Mouse (Mus musculus) CH12.LX (cell line): ENCODE measurements around the gene Gm609. TPM values are rescaled to one million over a fixed set of nuclear protein-coding genes. Genes with fewer than 3 reads are reported as not detected.

Source experiments
- DNase-seq: peaks from one replicate; pipeline ENCODE4 v3.0.0-alpha.2; 2013; ENCODE audit errors: extremely low read depth
- H3K27ac ChIP-seq: 2 replicates; pipeline ENCODE4 v1.5.1; 2012; ENCODE audit warnings: low read depth, mild to moderate bottlenecking, control low read depth, moderate library complexity; ENCODE audit not compliant: insufficient read depth
- H3K27me3 ChIP-seq: replicated peaks from 2 replicates; pipeline ENCODE3; 2012; ENCODE audit warnings: inconsistent platforms
- H3K36me3 ChIP-seq, 2 experiments: replicated peaks in 1 of 2; 2 replicates each; pipeline versions ENCODE3 to v1.6.1; 2012; ENCODE audit warnings: inconsistent platforms in 1 of 2, low read length in 1 of 2, mild to moderate bottlenecking in 1 of 2, mixed read lengths in 1 of 2, moderate library complexity in 1 of 2; ENCODE audit not compliant: control insufficient read depth in 1 of 2, insufficient read depth in 1 of 2
- H3K4me1 ChIP-seq, 2 experiments: 2 replicates each; pipeline ENCODE4 v1.6.1; 2012; ENCODE audit warnings: inconsistent platforms in 1 of 2, moderate library complexity in 1 of 2; ENCODE audit not compliant: insufficient read depth in 2 of 2, control insufficient read depth in 1 of 2
- H3K4me2 ChIP-seq: 2 replicates; pipeline ENCODE4 v1.6.1; 2012; ENCODE audit warnings: low read depth, mild to moderate bottlenecking, control low read depth; ENCODE audit not compliant: poor library complexity, insufficient read depth, severe bottlenecking
- H3K4me3 ChIP-seq, 3 experiments: fragments of 150-350 bp in 1 of 3; sonication (generic) in 1 of 3; replicated peaks in 1 of 3; 2 replicates each; pipeline versions ENCODE3 to v1.5.1; 2011 to 2012; ENCODE audit warnings: low read depth in 2 of 3, low read length in 2 of 3, mild to moderate bottlenecking in 2 of 3, moderate library complexity in 2 of 3, control low read depth in 1 of 3, improper control_type of control experiment in 1 of 3, inconsistent platforms in 1 of 3, mixed read lengths in 1 of 3; ENCODE audit not compliant: poor library complexity in 1 of 3
- H3K79me2 ChIP-seq: replicated peaks from 2 replicates; pipeline ENCODE4 v1.6.1; 2012; ENCODE audit warnings: mild to moderate bottlenecking, moderate library complexity; ENCODE audit not compliant: control insufficient read depth, poor library complexity, insufficient read depth, severe bottlenecking; ENCODE audit errors: extremely low read depth
- H3K9ac ChIP-seq: 2 replicates; pipeline ENCODE4 v1.6.1; 2012; ENCODE audit warnings: low read depth, mild to moderate bottlenecking, control low read depth, moderate library complexity; ENCODE audit not compliant: insufficient read depth
- H3K9me3 ChIP-seq: replicated peaks from 2 replicates; pipeline ENCODE3; 2012; ENCODE audit warnings: low read length, inconsistent platforms, mixed read lengths
- CTCF ChIP-seq, 2 experiments: IDR thresholded peaks in 1 of 2; conservative IDR thresholded peaks in 1 of 2; 2 replicates each; pipeline ENCODE4 v1.5.1; 2011 to 2012; ENCODE audit warnings: low read depth in 2 of 2, low read length in 2 of 2, improper control_type of control experiment in 1 of 2, inconsistent platforms in 1 of 2, mild to moderate bottlenecking in 1 of 2, moderate library complexity in 1 of 2
- ELF1 ChIP-seq: IDR thresholded peaks from 2 replicates; pipeline ENCODE4 v1.6.1; 2014; ENCODE audit warnings: low read depth, mild to moderate bottlenecking, inconsistent platforms, low read length, improper control_type of control experiment
- HCFC1 ChIP-seq: IDR thresholded peaks from 2 replicates; pipeline ENCODE4 v1.6.1; 2012; ENCODE audit warnings: low read depth, mild to moderate bottlenecking, inconsistent platforms, low read length, improper control_type of control experiment
- IRF4 ChIP-seq: IDR thresholded peaks from 2 replicates; pipeline ENCODE4 v1.6.1; 2014; ENCODE audit warnings: low read depth, mild to moderate bottlenecking, inconsistent platforms, low read length, improper control_type of control experiment
- JUN ChIP-seq: IDR thresholded peaks from 2 replicates; pipeline ENCODE4 v1.6.1; 2011; ENCODE audit warnings: low read depth, mild to moderate bottlenecking, low read length, improper control_type of control experiment, moderate library complexity; ENCODE audit not compliant: insufficient read depth
- JUND ChIP-seq: conservative IDR thresholded peaks from 2 replicates; pipeline ENCODE4 v1.6.1; 2011; ENCODE audit warnings: low read depth, low read length, improper control_type of control experiment
- KAT2A ChIP-seq: IDR thresholded peaks from 2 replicates; pipeline ENCODE4 v1.6.1; 2012; ENCODE audit warnings: low read length, improper control_type of control experiment, inconsistent platforms; ENCODE audit not compliant: insufficient replicate concordance
- MAFK ChIP-seq: IDR thresholded peaks from 2 replicates; pipeline ENCODE4 v1.6.1; 2011; ENCODE audit warnings: low read length, improper control_type of control experiment; ENCODE audit not compliant: insufficient replicate concordance
- MEF2A ChIP-seq: IDR thresholded peaks from 2 replicates; pipeline ENCODE4 v1.6.1; 2014; ENCODE audit warnings: low read depth, mild to moderate bottlenecking, inconsistent platforms, low read length, improper control_type of control experiment, borderline replicate concordance
- MYC ChIP-seq: IDR thresholded peaks from 2 replicates; pipeline ENCODE4 v1.6.1; 2011; ENCODE audit warnings: low read depth, mild to moderate bottlenecking, improper control_type of control experiment, low read length
- NELFE ChIP-seq: IDR thresholded peaks from 2 replicates; pipeline ENCODE4 v1.6.1; 2011; ENCODE audit warnings: low read depth, low read length, improper control_type of control experiment
- NRF1 ChIP-seq: IDR thresholded peaks from 2 replicates; pipeline ENCODE4 v1.6.1; 2014; ENCODE audit warnings: low read depth, mild to moderate bottlenecking, inconsistent platforms, low read length, improper control_type of control experiment, moderate library complexity
- PAX5 ChIP-seq: IDR thresholded peaks from 2 replicates; pipeline ENCODE4 v1.6.1; 2012; ENCODE audit warnings: low read length, inconsistent platforms, mixed read lengths
- POLR2AphosphoS2 ChIP-seq: IDR thresholded peaks from 2 replicates; pipeline ENCODE4 v1.6.1; 2011; ENCODE audit warnings: low read depth, low read length, improper control_type of control experiment
- RAD21 ChIP-seq: IDR thresholded peaks from 2 replicates; pipeline ENCODE4 v1.6.1; 2011; ENCODE audit warnings: low read depth, mild to moderate bottlenecking, low read length, improper control_type of control experiment, moderate library complexity
- RCOR1 ChIP-seq: conservative IDR thresholded peaks from 2 replicates; pipeline ENCODE4 v1.6.1; 2012; ENCODE audit warnings: low read depth, mild to moderate bottlenecking, inconsistent platforms, low read length, improper control_type of control experiment
- SIN3A ChIP-seq: IDR thresholded peaks from 2 replicates; pipeline ENCODE4 v1.6.1; 2012; ENCODE audit warnings: low read length, improper control_type of control experiment, inconsistent platforms
- UBTF ChIP-seq: IDR thresholded peaks from 2 replicates; pipeline ENCODE4 v1.6.1; 2012; ENCODE audit warnings: low read depth, mild to moderate bottlenecking, inconsistent platforms, low read length, improper control_type of control experiment, moderate library complexity
- USF2 ChIP-seq: conservative IDR thresholded peaks from 2 replicates; pipeline ENCODE4 v1.6.1; 2011; ENCODE audit warnings: low read depth, low read length, improper control_type of control experiment
- ZMIZ1 ChIP-seq: IDR thresholded peaks from 2 replicates; pipeline ENCODE4 v1.6.1; 2012; ENCODE audit warnings: low read depth, mild to moderate bottlenecking, inconsistent platforms, low read length, improper control_type of control experiment
- ZNF384 ChIP-seq: IDR thresholded peaks from 2 replicates; pipeline ENCODE4 v1.6.1; 2012; ENCODE audit warnings: low read depth, low read length, improper control_type of control experiment, inconsistent platforms
- dilution Hi-C: fragments of 300-500 bp; cut with MboI; formaldehyde crosslinking; loops from 2 replicates; pipeline ENCODE4 v1.14.3; 2020; ENCODE audit warnings: low sequenced_read_pairs; ENCODE audit not compliant: extremely low pct_unique_long_range_greater_than_20kb, extremely low pct_ligation_motif_present
- in situ Hi-C: fragments of 300-500 bp; cut with MboI; formaldehyde crosslinking; loops from 3 replicates; pipeline ENCODE4 v1.14.3; 2019; ENCODE audit warnings: low sequenced_read_pairs, low pct_ligation_motif_present, low pct_unique_long_range_greater_than_20kb, mixed read lengths
- polyA plus RNA-seq: library from polyadenylated mRNA; unstranded; fragments of >175 nt; gene quantifications from 2 replicates; pipeline ENCODE4 v1.2.1, GENCODE M21; 2012; ENCODE audit warnings: low read depth; ENCODE audit not compliant: insufficient read length
- total RNA-seq, 2 experiments: library from RNA; depleted of rRNA; stranded (reverse); fragments of 300-350 nt in 1 of 2; fragments of >200 nt in 1 of 2; gene quantifications; 2 replicates each; pipeline ENCODE4 v1.2.3; 2012 to 2014

Gm609 gene
- total and polyA plus RNA-seq, 3 experiments, result 0.04 TPM; not detected in 2

DNA sequence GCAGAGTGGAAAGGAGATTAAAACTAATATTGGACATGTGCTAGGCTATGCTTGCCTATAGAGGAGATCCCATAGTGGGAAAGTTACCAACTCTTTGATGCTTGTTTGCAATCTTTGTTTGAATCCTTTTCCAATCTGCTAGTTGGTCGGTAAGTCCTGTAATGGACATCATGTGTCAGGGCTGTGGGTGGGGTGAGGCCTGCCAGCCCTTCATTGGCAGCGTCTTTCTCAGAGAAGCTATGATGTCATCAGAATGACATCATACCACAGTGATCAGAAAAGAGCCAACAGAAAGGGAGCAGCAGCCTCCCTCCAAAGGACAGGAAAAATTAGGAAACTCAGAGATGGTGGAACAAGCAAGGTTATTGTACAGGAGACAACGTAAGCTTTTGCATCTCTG, 93.4 kb downstream of the Gm609 start:
- no peaks in the 10 kb centered on the region for H3K27me3 ChIP-seq
- no peak overlapping the region for H3K4me3 ChIP-seq
- no peak overlapping the region for H3K27ac ChIP-seq
- H3K4me1 ChIP-seq, result peaks cover 0 to 4% of the 10 kb centered on the region in 2 experiments; a peak in 2 of 4 replicates
- peaks cover 12 to 23% of the 10 kb centered on the region in 2 experiments for H3K36me3 ChIP-seq
- H3K9ac ChIP-seq, result no peak overlapping the region
- peaks cover 5% of the 10 kb centered on the region; the same call in 1 of the 2 replicates for H3K79me2 ChIP-seq
- DNase-seq, result no peak
- in situ Hi-C loops (no loop called here), dilution Hi-C loops (no loop called here)
- H3K9me3 ChIP-seq, result no peaks in the 10 kb centered on the region
- TF ChIP-seq RCOR1 (no peak), ZMIZ1 (no peak), IRF4 (no peak), KAT2A (no peak), MAFK (no peak), PAX5 (no peak), JUND (no peak), CTCF (conservative IDR thresholded peaks at IDR 0.05 in 1 of 2, IDR thresholded peaks at IDR 0.05 in 1 of 2; ENCODE audit: low read depth in 2 of 2, low read length in 2 of 2) (no peak), USF2 (no peak), UBTF (no peak), ELF1 (no peak), MYC (no peak), POLR2AphosphoS2 (no peak), NELFE (no peak), MEF2A (no peak), NRF1 (no peak), RAD21 (no peak), JUN (no peak)
- H3K4me2 ChIP-seq, result no peak overlapping the region

DNA sequence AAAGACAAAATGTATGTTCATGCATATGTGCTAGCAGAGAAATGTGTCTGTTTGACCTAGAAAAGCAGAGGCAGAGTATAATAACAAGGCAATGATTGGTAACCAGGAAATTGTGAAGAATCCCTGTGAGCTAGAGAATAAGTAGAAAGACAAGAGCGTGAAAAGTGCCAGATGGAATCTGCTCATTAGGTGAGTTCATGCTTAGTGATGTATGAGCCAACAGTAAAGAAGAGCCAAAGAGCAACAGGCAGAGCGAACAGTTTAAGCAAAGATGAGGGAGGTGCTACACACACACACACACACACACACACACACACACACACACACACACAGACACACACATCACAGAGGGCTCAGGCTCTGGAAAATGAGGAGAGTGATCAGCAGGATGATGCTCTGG, 95.3 kb downstream of the Gm609 start:
- peaks cover 3% of the 10 kb centered on the region; the same call in 1 of the 2 replicates for H3K79me2 ChIP-seq
- peaks cover 4 to 14% of the 10 kb centered on the region in 2 experiments; a peak in 3 of 4 replicates for H3K4me1 ChIP-seq
- no peak overlapping the region for H3K4me2 ChIP-seq
- no peak for DNase-seq
- H3K4me3 ChIP-seq, result no peak overlapping the region
- TF ChIP-seq ZNF384 (no peak), UBTF (no peak), HCFC1 (no peak), POLR2AphosphoS2 (no peak), NELFE (no peak), SIN3A (no peak)
- 0 out of 2 replicates have a peak overlapping the region, but pooled peaks have one; percentile 10 for H3K27ac ChIP-seq
- H3K27me3 ChIP-seq, result no peaks in the 10 kb centered on the region
- in situ Hi-C loops (no loop called here), dilution Hi-C loops (no loop called here)
- no peak overlapping the region for H3K9ac ChIP-seq
- no peaks in the 10 kb centered on the region for H3K9me3 ChIP-seq
- peaks cover 24 to 34% of the 10 kb centered on the region in 2 experiments for H3K36me3 ChIP-seq
